Mouse (Mus musculus): Measurements from ENCODE around the gene Eftud2. TPM values are rescaled to one million over a fixed set of nuclear protein-coding genes. Genes with fewer than 3 reads are reported as not detected.

Eftud2 gene
- polyA plus RNA-seq, 1 experiment from 2014 or later, result 146 TPM

GRCm38 (mm10) chr11:102898408-102898807 is 17.6 kb upstream of the Eftud2 start:
- H3K27ac ChIP-seq, result no peak overlapping the region
- no peaks in the 10 kb centered on the region for H3K36me3 ChIP-seq
- H3K9ac ChIP-seq, result no peak overlapping the region
- WGBS, result 76% methylated on average over 9 of the region's 9 CpGs
- no peak overlapping the region for H3K4me2 ChIP-seq
- H3K9me3 ChIP-seq, result no peaks in the 10 kb centered on the region
- no peak for ATAC-seq (ENCODE audit: insufficient number of reproducible peaks, low FRiP score, low TSS enrichment, low read depth)
- peaks cover 3% of the 10 kb centered on the region; the same call in 1 of the 2 replicates for H3K4me1 ChIP-seq
- H3K4me3 ChIP-seq, result no peak overlapping the region
- peaks cover 31% of the 10 kb centered on the region for H3K27me3 ChIP-seq

DNA sequence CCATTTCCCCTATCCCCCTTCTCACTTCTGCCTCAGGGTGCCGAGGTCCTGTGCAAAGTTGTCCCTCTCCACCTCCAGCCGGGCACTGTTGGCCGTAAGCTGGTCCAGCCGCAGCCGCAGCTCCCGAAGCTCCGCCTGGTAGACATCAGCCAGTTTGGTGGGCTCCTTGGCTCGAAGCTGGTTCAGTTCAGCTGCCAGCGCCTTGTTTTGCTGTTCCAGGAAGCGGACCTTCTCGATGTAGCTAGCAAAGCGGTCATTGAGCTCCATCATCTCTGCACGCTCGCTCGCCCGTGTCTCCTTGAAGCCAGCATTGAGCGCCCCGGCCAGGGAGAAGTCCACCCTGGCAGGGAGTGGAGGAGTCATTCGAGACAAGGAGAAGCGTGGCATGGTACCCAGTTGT is 15.9 kb upstream of the Eftud2 start:
- no peaks in the 10 kb centered on the region for H3K9me3 ChIP-seq
- peaks cover 7% of the 10 kb centered on the region; the same call in 1 of the 2 replicates for H3K4me1 ChIP-seq
- H3K27ac ChIP-seq, result no peak overlapping the region
- no peaks in the 10 kb centered on the region for H3K36me3 ChIP-seq
- no peak overlapping the region for H3K4me3 ChIP-seq
- H3K27me3 ChIP-seq, result peaks cover 41% of the 10 kb centered on the region
- H3K9ac ChIP-seq, result no peak overlapping the region
- ATAC-seq (ENCODE audit: insufficient number of reproducible peaks, low FRiP score, low TSS enrichment, low read depth), result no peak
- H3K4me2 ChIP-seq, result no peak overlapping the region
- 72% methylated on average over 20 of the region's 20 CpGs for WGBS

DNA sequence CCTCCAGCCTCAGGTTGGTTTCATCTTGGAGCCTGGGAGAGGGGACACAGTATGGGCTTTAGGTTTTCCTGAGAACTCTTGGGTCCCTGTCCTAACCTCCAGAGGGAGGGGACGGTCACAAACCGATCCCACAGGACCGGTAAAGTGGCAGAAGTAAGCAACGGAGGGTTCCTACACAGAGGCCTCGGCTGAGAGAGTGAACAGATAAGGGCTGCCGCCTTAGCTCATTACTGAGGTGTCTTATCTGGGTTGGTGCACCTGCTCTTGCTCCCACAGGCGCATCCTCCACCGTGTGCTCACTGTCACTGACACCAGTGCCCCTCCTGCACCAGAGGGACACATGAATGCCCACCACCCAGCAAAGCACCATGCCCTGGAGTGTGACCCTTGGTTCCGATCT is 15.0 kb upstream of the Eftud2 start:
- Histone ChIP-seq H3K4me2 (no peak overlapping the region), H3K4me1 (peaks cover 7% of the 10 kb centered on the region; the same call in 1 of the 2 replicates), H3K27me3 (peaks cover 41% of the 10 kb centered on the region), H3K27ac (no peak overlapping the region), H3K9me3 (no peaks in the 10 kb centered on the region), H3K36me3 (no peaks in the 10 kb centered on the region), H3K9ac (no peak overlapping the region), H3K4me3 (no peak overlapping the region)
- ATAC-seq (ENCODE audit: insufficient number of reproducible peaks, low FRiP score, low TSS enrichment, low read depth), result no peak
- 78% methylated on average over 9 of the region's 9 CpGs for WGBS

- 86% methylated on average over 4 of the region's 4 CpGs for WGBS
- H3K36me3 ChIP-seq, result no peaks in the 10 kb centered on the region
- H3K27ac ChIP-seq, result no peak overlapping the region
- no peaks in the 10 kb centered on the region for H3K9me3 ChIP-seq
- H3K9ac ChIP-seq, result no peak overlapping the region
- no peak for ATAC-seq (ENCODE audit: insufficient number of reproducible peaks, low FRiP score, low TSS enrichment, low read depth)
- peaks cover 41% of the 10 kb centered on the region for H3K27me3 ChIP-seq
- no peak overlapping the region for H3K4me3 ChIP-seq
- H3K4me2 ChIP-seq, result no peak overlapping the region
- H3K4me1 ChIP-seq, result peaks cover 7% of the 10 kb centered on the region; the same call in 1 of the 2 replicates
Measured at GRCm38 (mm10) chr11:102894716-102895115, 13.9 kb upstream of the Eftud2 start.

GRCm38 (mm10) chr11:102893015-102893651 is 12.3 kb upstream of the Eftud2 start:
- H3K27ac ChIP-seq, result no peak overlapping the region
- H3K36me3 ChIP-seq, result no peaks in the 10 kb centered on the region
- H3K9me3 ChIP-seq, result no peaks in the 10 kb centered on the region
- peaks cover 7% of the 10 kb centered on the region; the same call in 1 of the 2 replicates for H3K4me1 ChIP-seq
- H3K9ac ChIP-seq, result peak overlapping the region; percentile 51
- H3K4me2 ChIP-seq, result peak overlapping the region; percentile 75
- H3K27me3 ChIP-seq, result peaks cover 53% of the 10 kb centered on the region
- WGBS, result 2% methylated on average over 43 of the region's 43 CpGs
- H3K4me3 ChIP-seq, result peak overlapping the region; percentile 46
- no peak for ATAC-seq (ENCODE audit: insufficient number of reproducible peaks, low FRiP score, low TSS enrichment, low read depth)

DNA sequence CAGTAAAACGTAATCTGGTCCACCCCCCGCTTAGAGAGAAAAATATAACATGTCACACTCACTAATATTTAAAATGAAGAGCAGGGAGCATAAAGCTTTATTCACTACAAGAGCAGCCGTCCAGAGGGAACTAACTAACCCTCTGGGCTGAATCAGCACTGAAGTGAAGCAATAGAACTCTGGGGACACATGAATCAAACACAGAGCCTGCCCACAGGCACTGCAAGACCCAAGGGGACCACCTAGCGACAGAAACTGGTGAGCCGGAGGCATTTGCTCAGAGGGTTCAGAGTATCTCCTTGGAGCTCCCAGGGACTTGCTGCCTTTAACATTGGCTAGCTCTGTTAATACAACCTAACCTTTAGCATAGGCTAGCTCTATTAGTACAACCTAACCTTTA is 9.3 kb upstream of the Eftud2 start:
- Histone ChIP-seq H3K4me3 (no peak overlapping the region), H3K9ac (no peak overlapping the region), H3K27me3 (peaks cover 41% of the 10 kb centered on the region), H3K4me1 (peaks cover 7% of the 10 kb centered on the region; the same call in 1 of the 2 replicates), H3K36me3 (no peaks in the 10 kb centered on the region), H3K27ac (no peak overlapping the region), H3K9me3 (no peaks in the 10 kb centered on the region), H3K4me2 (no peak overlapping the region)
- 55% methylated on average over 5 of the region's 5 CpGs for WGBS
- ATAC-seq (ENCODE audit: insufficient number of reproducible peaks, low FRiP score, low TSS enrichment, low read depth), result no peak

- Histone ChIP-seq H3K4me3 (no peak overlapping the region), H3K9me3 (no peaks in the 10 kb centered on the region), H3K27me3 (peaks cover 29% of the 10 kb centered on the region), H3K4me2 (no peak overlapping the region), H3K27ac (no peak overlapping the region), H3K36me3 (no peaks in the 10 kb centered on the region), H3K9ac (no peak overlapping the region), H3K4me1 (peaks cover 2% of the 10 kb centered on the region; the same call in 1 of the 2 replicates)
- ATAC-seq (ENCODE audit: insufficient number of reproducible peaks, low FRiP score, low TSS enrichment, low read depth), result no peak
- 61% methylated on average over 3 of the region's 3 CpGs for WGBS
Measured at GRCm38 (mm10) chr11:102888135-102888534, 7.3 kb upstream of the Eftud2 start.

- ATAC-seq (ENCODE audit: insufficient number of reproducible peaks, low FRiP score, low TSS enrichment, low read depth), result no peak
- no peak overlapping the region for H3K4me3 ChIP-seq
- WGBS, result 78% methylated on average over 5 of the region's 5 CpGs
- peaks cover 25% of the 10 kb centered on the region for H3K27me3 ChIP-seq
- no peaks in the 10 kb centered on the region for H3K4me1 ChIP-seq
- no peaks in the 10 kb centered on the region for H3K9me3 ChIP-seq
- H3K27ac ChIP-seq, result no peak overlapping the region
- H3K4me2 ChIP-seq, result no peak overlapping the region
- H3K9ac ChIP-seq, result no peak overlapping the region
- no peaks in the 10 kb centered on the region for H3K36me3 ChIP-seq
Measured at GRCm38 (mm10) chr11:102887433-102887832, 6.6 kb upstream of the Eftud2 start.

GRCm38 (mm10) chr11:102884616-102885219 is 3.9 kb upstream of the Eftud2 start, which contains the start of gene Fam187a:
Gene Fam187a (plus strand): TSS chr11:102885169.
- Histone ChIP-seq H3K4me3 (no peak within 1 kb of the TSS), H3K4me2 (no peak within 1 kb of the TSS), H3K9me3 (no peaks in the 10 kb centered on the region), H3K27ac (no peak within 1 kb of the TSS), H3K9ac (no peak within 1 kb of the TSS), H3K4me1 (peaks cover 9% of the 10 kb centered on the region), H3K27me3 (peaks cover 25% of the 10 kb centered on the region), H3K36me3 (no peaks in the 10 kb centered on the region)
- 57% methylated on average over 10 of the region's 10 CpGs for WGBS
- ATAC-seq (ENCODE audit: insufficient number of reproducible peaks, low FRiP score, low TSS enrichment, low read depth), result no peak

DNA sequence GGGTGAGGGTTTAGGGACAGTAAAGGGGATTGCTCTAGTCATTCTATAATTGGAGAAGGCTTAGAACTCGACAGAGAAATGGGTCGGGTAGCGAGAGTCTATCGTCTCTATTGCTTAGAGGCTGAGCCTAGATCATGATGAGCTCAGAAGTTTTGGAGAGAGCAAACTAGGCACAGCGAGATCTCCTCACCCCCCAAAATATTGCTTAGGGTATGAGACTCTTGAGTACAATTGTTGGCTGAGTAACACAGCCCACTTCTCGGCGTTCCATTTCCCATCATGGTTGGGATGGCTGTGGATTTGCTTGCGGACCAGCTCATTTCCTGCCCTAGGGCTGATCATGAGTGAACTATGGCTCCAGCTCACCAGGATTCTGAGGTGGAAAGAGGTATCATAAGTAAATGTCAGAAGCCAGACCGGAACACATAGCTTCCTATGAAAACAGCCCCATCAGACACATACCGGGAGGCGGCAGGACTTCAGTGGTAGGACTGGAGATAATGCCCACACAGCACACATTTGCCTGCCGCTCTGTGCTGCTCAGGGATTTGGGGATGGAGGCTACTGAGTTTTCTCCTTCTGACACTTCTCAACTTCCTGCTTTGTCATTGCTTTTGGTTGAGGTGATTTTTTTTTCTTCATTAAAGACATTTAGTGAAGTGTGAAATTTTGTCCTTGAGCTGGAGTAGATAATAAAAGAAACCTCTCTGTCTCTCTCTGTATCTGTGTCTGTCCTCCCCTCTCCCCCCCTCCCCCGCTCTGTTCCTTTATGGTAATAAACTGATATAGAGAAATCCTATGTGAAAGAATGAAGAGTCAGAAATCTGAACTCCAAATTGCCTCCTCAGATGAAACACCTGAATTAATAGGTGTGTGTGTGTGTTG is 771 bp upstream of the Eftud2 start:
- Histone ChIP-seq H3K27me3 (0 out of 2 replicates have a peak, but pooled peaks cover 10% of the 10 kb centered on the region), H3K4me1 (peaks cover 17% of the 10 kb centered on the region), H3K4me2 (peak overlapping the region; percentile 70), H3K9ac (peak overlapping the region; percentile 76), H3K9me3 (no peaks in the 10 kb centered on the region), H3K4me3 (peak overlapping the region; percentile 76), H3K36me3 (peaks cover 15% of the 10 kb centered on the region), H3K27ac (peak overlapping the region; percentile 91; the same call in 1 of the 2 replicates)
- peak; percentile 46; the same call in 1 of the 2 replicates for ATAC-seq (ENCODE audit: insufficient number of reproducible peaks, low FRiP score, low TSS enrichment, low read depth)
- 15% methylated on average over 13 of the region's 13 CpGs for WGBS

- ATAC-seq (ENCODE audit: insufficient number of reproducible peaks, low FRiP score, low TSS enrichment, low read depth), result no peak
- Histone ChIP-seq H3K9me3 (no peaks in the 10 kb centered on the region), H3K4me2 (no peak overlapping the region), H3K36me3 (peaks cover 29% of the 10 kb centered on the region), H3K27me3 (0 out of 2 replicates have a peak, but pooled peaks cover 10% of the 10 kb centered on the region), H3K4me1 (peaks cover 17% of the 10 kb centered on the region), H3K27ac (no peak overlapping the region), H3K9ac (no peak overlapping the region), H3K4me3 (peak overlapping the region; percentile 76; the same call in 1 of the 2 replicates)
- WGBS, result 89% methylated on average over 2 of the region's 2 CpGs
Measured at GRCm38 (mm10) chr11:102879558-102879957, 1.2 kb downstream of the Eftud2 start.
